Mouse (Mus musculus) liver, embryonic 14.5 days (tissue): Measurements from ENCODE around the gene Cd40lg.

Source experiments
- CTCF ChIP-seq: IDR thresholded peaks from 2 replicates; pipeline ENCODE4 v1.5.1; 2016; ENCODE audit warnings: antibody characterized with exemption, low read depth, control low read depth
- EP300 ChIP-seq: IDR thresholded peaks from 2 replicates; pipeline ENCODE4 v1.6.1; 2016; ENCODE audit warnings: antibody characterized with exemption, low read depth

DNA sequence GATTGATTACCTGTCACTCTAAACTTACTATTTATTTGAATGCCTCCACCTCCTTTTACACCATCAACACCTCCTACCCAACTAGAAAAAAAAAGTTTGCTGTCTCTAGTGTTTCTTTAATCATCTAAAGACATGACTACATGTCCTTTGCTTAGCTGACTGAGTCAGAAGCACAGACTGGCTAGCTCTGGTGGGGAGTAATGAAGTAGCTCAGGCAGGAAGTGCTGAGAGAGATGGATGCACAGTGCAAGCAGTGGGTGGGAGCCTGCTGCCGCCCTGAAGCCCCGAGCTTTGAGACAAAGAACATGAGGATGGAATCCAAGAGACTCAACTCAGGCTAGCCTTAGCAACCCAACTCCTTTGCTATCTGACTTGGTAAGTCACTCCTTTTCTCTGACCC is 11.5 kb upstream of the Cd40lg start:
- TF ChIP-seq CTCF: no peak
- no peak for TF ChIP-seq EP300
